Mouse (Mus musculus): ENCODE results near the gene Ccnf. TPM values are rescaled to one million over a fixed set of nuclear protein-coding genes. Genes with fewer than 3 reads are reported as not detected.

Ccnf gene
- polyA plus RNA-seq, 1 experiment from 2014 or later: 66.6 TPM

- no peaks in the 10 kb centered on the region for H3K4me1 ChIP-seq (ENCODE audit: control insufficient read depth, insufficient read depth, low read length)
- ATAC-seq (ENCODE audit: low FRiP score, low TSS enrichment): no peak
- 85% methylated on average over 2 of the region's 2 CpGs for WGBS
- H3K4me2 ChIP-seq (replicated peaks; ENCODE audit: low read depth, low read length): no peak overlapping the region
- peaks cover 2% of the 10 kb centered on the region; the same call in 1 of the 2 replicates for H3K36me3 ChIP-seq (ENCODE audit: control insufficient read depth, insufficient read depth, low read length)
- no peaks in the 10 kb centered on the region for H3K9me3 ChIP-seq (ENCODE audit: control insufficient read depth, low read length)
- no peak overlapping the region for H3K27ac ChIP-seq (ENCODE audit: low read depth, low read length)
- H3K27me3 ChIP-seq (ENCODE audit: control insufficient read depth, insufficient read depth, low read length): no peaks in the 10 kb centered on the region
- no peak overlapping the region for H3K4me3 ChIP-seq (ENCODE audit: low read length)
- no peak overlapping the region for H3K9ac ChIP-seq (ENCODE audit: low read depth, low read length)
Measured at GRCm38 (mm10) chr17:24190934-24191333, 60.4 kb downstream of the Ccnf start.

- WGBS: 73% methylated on average over 3 of the region's 3 CpGs
- H3K36me3 ChIP-seq (ENCODE audit: control insufficient read depth, insufficient read depth, low read length): no peaks in the 10 kb centered on the region
- H3K27me3 ChIP-seq (ENCODE audit: control insufficient read depth, insufficient read depth, low read length): no peaks in the 10 kb centered on the region
- no peak overlapping the region for H3K4me2 ChIP-seq (replicated peaks; ENCODE audit: low read depth, low read length)
- no peaks in the 10 kb centered on the region for H3K9me3 ChIP-seq (ENCODE audit: control insufficient read depth, low read length)
- peaks cover 4% of the 10 kb centered on the region; the same call in 1 of the 2 replicates for H3K4me1 ChIP-seq (ENCODE audit: control insufficient read depth, insufficient read depth, low read length)
- H3K27ac ChIP-seq (ENCODE audit: low read depth, low read length): no peak overlapping the region
- H3K4me3 ChIP-seq (ENCODE audit: low read length): no peak overlapping the region
- no peak overlapping the region for H3K9ac ChIP-seq (ENCODE audit: low read depth, low read length)
- no peak for ATAC-seq (ENCODE audit: low FRiP score, low TSS enrichment)
Measured at GRCm38 (mm10) chr17:24174259-24174658, 77.0 kb downstream of the Ccnf start.

GRCm38 (mm10) chr17:24173423-24173822 lies 77.9 kb downstream of the Ccnf start:
- Histone ChIP-seq H3K4me3 (ENCODE audit: low read length) (no peak overlapping the region), H3K9ac (ENCODE audit: low read depth, low read length) (no peak overlapping the region), H3K4me1 (ENCODE audit: control insufficient read depth, insufficient read depth, low read length) (peaks cover 4% of the 10 kb centered on the region; the same call in 1 of the 2 replicates), H3K36me3 (ENCODE audit: control insufficient read depth, insufficient read depth, low read length) (no peaks in the 10 kb centered on the region), H3K27ac (ENCODE audit: low read depth, low read length) (no peak overlapping the region), H3K9me3 (ENCODE audit: control insufficient read depth, low read length) (no peaks in the 10 kb centered on the region), H3K4me2 (replicated peaks; ENCODE audit: low read depth, low read length) (no peak overlapping the region), H3K27me3 (ENCODE audit: control insufficient read depth, insufficient read depth, low read length) (no peaks in the 10 kb centered on the region)
- 5% methylated on average over 3 of the region's 3 CpGs for WGBS
- no peak for ATAC-seq (ENCODE audit: low FRiP score, low TSS enrichment)

Small RNAs within 50 kb of the gene (microRNA-seq; reads per million reads assigned to microRNA genes)
- gene Mir5134: 2.1 reads per million, percentile 3 among the genes with 10 or more reads in this experiment
- gene Mir6965: not detected

Other genes starting within 250 kb of the Ccnf start
- gene Prss27, start 213.3 kb downstream of the Ccnf start, polyA plus RNA-seq (2014; fragmentation: Nextera tagmentation; extraction: Ambion mirVana): not detected in 2 replicates
- gene Kctd5, start 178.0 kb downstream of the Ccnf start, polyA plus RNA-seq (2014; fragmentation: Nextera tagmentation; extraction: Ambion mirVana): 46.2 and 65.1 TPM in 2 replicates
- gene Pdpk1, start 100.6 kb downstream of the Ccnf start, polyA plus RNA-seq (2014; fragmentation: Nextera tagmentation; extraction: Ambion mirVana): 29.3 and 44.0 TPM in 2 replicates
- 33.0 and 37.5 TPM in 2 replicates for gene Amdhd2, start 87.7 kb downstream of the Ccnf start, polyA plus RNA-seq (2014; fragmentation: Nextera tagmentation; extraction: Ambion mirVana)
- gene Atp6v0c, start 81.8 kb downstream of the Ccnf start, polyA plus RNA-seq (2014; fragmentation: Nextera tagmentation; extraction: Ambion mirVana): 528 and 578 TPM in 2 replicates
- gene Tbc1d24, start 45.9 kb downstream of the Ccnf start, polyA plus RNA-seq (2014; fragmentation: Nextera tagmentation; extraction: Ambion mirVana): 5.0 and 8.2 TPM in 2 replicates
- gene Ntn3, start 42.0 kb downstream of the Ccnf start, polyA plus RNA-seq (2014; fragmentation: Nextera tagmentation; extraction: Ambion mirVana): 4.6 and 5.3 TPM in 2 replicates
- gene Tedc2, start 30.6 kb downstream of the Ccnf start, polyA plus RNA-seq (2014; fragmentation: Nextera tagmentation; extraction: Ambion mirVana): 13.4 and 14.8 TPM in 2 replicates
- not detected in 2 replicates for gene Abca17, start 99.6 kb upstream of the Ccnf start, polyA plus RNA-seq (2014; fragmentation: Nextera tagmentation; extraction: Ambion mirVana)
- 10.0 and 13.1 TPM in 2 replicates for gene Abca3, start 100.5 kb upstream of the Ccnf start, polyA plus RNA-seq (2014; fragmentation: Nextera tagmentation; extraction: Ambion mirVana)
- gene Rnps1, start 163.1 kb upstream of the Ccnf start, polyA plus RNA-seq (2014; fragmentation: Nextera tagmentation; extraction: Ambion mirVana): 306 and 312 TPM in 2 replicates
- gene Eci1, start 175.2 kb upstream of the Ccnf start, polyA plus RNA-seq (2014; fragmentation: Nextera tagmentation; extraction: Ambion mirVana): 114 and 120 TPM in 2 replicates
- gene Dnase1l2, start 191.6 kb upstream of the Ccnf start, polyA plus RNA-seq (2014; fragmentation: Nextera tagmentation; extraction: Ambion mirVana): 2.5 and 2.8 TPM in 2 replicates
- 21.6 and 23.2 TPM in 2 replicates for gene E4f1, start 218.8 kb upstream of the Ccnf start, polyA plus RNA-seq (2014; fragmentation: Nextera tagmentation; extraction: Ambion mirVana)
- 54.1 and 65.0 TPM in 2 replicates for gene Pgp, start 218.9 kb upstream of the Ccnf start, polyA plus RNA-seq (2014; fragmentation: Nextera tagmentation; extraction: Ambion mirVana)
- 0.71 and 1.6 TPM in 2 replicates for gene Bricd5, start 222.4 kb upstream of the Ccnf start, polyA plus RNA-seq (2014; fragmentation: Nextera tagmentation; extraction: Ambion mirVana)
- gene Mlst8, start 227.6 kb upstream of the Ccnf start, polyA plus RNA-seq (2014; fragmentation: Nextera tagmentation; extraction: Ambion mirVana): 36.4 and 36.9 TPM in 2 replicates
- gene Caskin1, start 237.1 kb upstream of the Ccnf start, polyA plus RNA-seq (2014; fragmentation: Nextera tagmentation; extraction: Ambion mirVana): 1.6 and 1.8 TPM in 2 replicates